Mouse (Mus musculus) ES-E14 (cell line): ENCODE results near the gene Mea1. TPM values are rescaled to one million over a fixed set of nuclear protein-coding genes. Genes with fewer than 3 reads are reported as not detected.
A peak's percentile ranks its signal among the peaks of the same experiment; 100 is the strongest.

Source experiments
- DNase-seq: peaks from one replicate; pipeline ENCODE4 v3.0.0-alpha.2; 2013; ENCODE audit warnings: low read depth, low spot score
- H3K27ac ChIP-seq: 2 replicates; pipeline ENCODE4 v1.5.1; 2012; ENCODE audit warnings: low read depth, mild to moderate bottlenecking, low read length, moderate library complexity, mixed read lengths; ENCODE audit not compliant: poor library complexity, insufficient read depth, severe bottlenecking
- H3K36me3 ChIP-seq: 2 replicates; pipeline ENCODE4 v1.6.1; 2012; ENCODE audit warnings: mild to moderate bottlenecking, low read length, moderate library complexity, mixed read lengths; ENCODE audit not compliant: control insufficient read depth, poor library complexity, insufficient read depth, severe bottlenecking
- H3K4me1 ChIP-seq, 2 experiments: fragments of 150-350 bp in 1 of 2; sonication (generic) in 1 of 2; 2 replicates each; pipeline ENCODE4 v1.6.1; 2012; ENCODE audit warnings: low read length in 2 of 2, mild to moderate bottlenecking in 1 of 2, mixed read lengths in 1 of 2; ENCODE audit not compliant: control insufficient read depth in 2 of 2, insufficient read depth in 2 of 2, poor library complexity in 1 of 2
- H3K4me3 ChIP-seq, 2 experiments: fragments of 150-350 bp in 1 of 2; sonication (generic) in 1 of 2; 2 replicates each; pipeline ENCODE4 v1.5.1; 2012; ENCODE audit warnings: low read length in 2 of 2, low read depth in 1 of 2, mild to moderate bottlenecking in 1 of 2, mixed read lengths in 1 of 2; ENCODE audit not compliant: insufficient read depth in 1 of 2, poor library complexity in 1 of 2, severe bottlenecking in 1 of 2
- H3K9ac ChIP-seq: 2 replicates; pipeline ENCODE4 v1.6.1; 2012; ENCODE audit warnings: low read depth, mild to moderate bottlenecking, low read length, mixed read lengths; ENCODE audit not compliant: poor library complexity, insufficient read depth, severe bottlenecking
- H3K9me3 ChIP-seq: fragments of 150-350 bp; sonication (generic); 2 replicates; pipeline ENCODE4 v1.6.1; 2012; ENCODE audit warnings: low read depth, mild to moderate bottlenecking, low read length; ENCODE audit not compliant: control insufficient read depth, insufficient read depth
- CHD2 ChIP-seq: IDR thresholded peaks from 2 replicates; pipeline ENCODE4 v1.6.1; 2014; ENCODE audit warnings: mild to moderate bottlenecking, low read depth, low read length, inconsistent platforms
- HCFC1 ChIP-seq: IDR thresholded peaks from 2 replicates; pipeline ENCODE4 v1.6.1; 2012; ENCODE audit warnings: low read length, inconsistent platforms, borderline replicate concordance; ENCODE audit not compliant: insufficient read depth
- MAFK ChIP-seq: IDR thresholded peaks from 2 replicates; pipeline ENCODE4 v1.6.1; 2014; ENCODE audit warnings: mild to moderate bottlenecking, low read depth, low read length, inconsistent platforms; ENCODE audit not compliant: insufficient read depth
- ZC3H11A ChIP-seq: IDR thresholded peaks from 2 replicates; pipeline ENCODE4 v1.6.1; 2012; ENCODE audit warnings: low read depth, mild to moderate bottlenecking, inconsistent platforms, low read length, borderline replicate concordance
- ZNF384 ChIP-seq: IDR thresholded peaks from 2 replicates; pipeline ENCODE4 v1.6.1; 2012; ENCODE audit warnings: low read depth, low read length, inconsistent platforms
- in situ Hi-C, 2 experiments: fragments of 600-800 bp; cut with MboI; formaldehyde crosslinking; loops; one replicate each; pipeline ENCODE4 v1.15.1; 2025; ENCODE audit warnings: low sequenced_read_pairs in 2 of 2, inconsistent platforms in 1 of 2; ENCODE audit not compliant: unreplicated experiment in 2 of 2
- total RNA-seq: library from RNA; depleted of rRNA; stranded (reverse); fragments of 300-350 nt; gene quantifications from 2 replicates; pipeline ENCODE4 v1.2.3, GENCODE M21; 2012

Mea1 gene
- total RNA-seq, 1 experiment: 77.5 TPM

GRCm38 (mm10) chr17:46642060-46642459 is 36.5 kb upstream of the Mea1 start:
- DNase-seq: no peak
- H3K36me3 ChIP-seq: no peaks in the 10 kb centered on the region
- H3K4me3 ChIP-seq: peak overlapping the region in 1 of 2 experiments; percentile 16; a peak in 1 of 4 replicates
- peak overlapping the region; percentile 24; the same call in 1 of the 2 replicates for H3K9ac ChIP-seq
- H3K4me1 ChIP-seq: peaks cover 4 to 14% of the 10 kb centered on the region in 2 experiments; a peak in 1 of 4 replicates
- no peaks in the 10 kb centered on the region for H3K9me3 ChIP-seq
- H3K27ac ChIP-seq: no peak overlapping the region
- no peak for TF ChIP-seq ZNF384
- no peak for TF ChIP-seq MAFK
- no peak for TF ChIP-seq CHD2
- no peak for TF ChIP-seq ZC3H11A
- TF ChIP-seq HCFC1: no peak
- in situ Hi-C loops: no loop called here

GRCm38 (mm10) chr17:46644152-46644805 is 34.3 kb upstream of the Mea1 start:
- Histone ChIP-seq H3K36me3 (peaks cover 9% of the 10 kb centered on the region; the same call in 1 of the 2 replicates), H3K4me3 (no peak overlapping the region), H3K9ac (no peak overlapping the region), H3K9me3 (no peaks in the 10 kb centered on the region), H3K4me1 (peaks cover 4 to 12% of the 10 kb centered on the region in 2 experiments; a peak in 1 of 4 replicates), H3K27ac (no peak overlapping the region)
- in situ Hi-C loops: no loop called here
- DNase-seq: no peak
- TF ChIP-seq HCFC1 (no peak), ZNF384 (no peak), ZC3H11A (no peak), MAFK (no peak), CHD2 (no peak)

GRCm38 (mm10) chr17:46644916-46645475 is 33.6 kb upstream of the Mea1 start:
- Histone ChIP-seq H3K4me3 (peak overlapping the region; percentile 71 to 80), H3K4me1 (peaks cover 4 to 10% of the 10 kb centered on the region in 2 experiments; a peak in 1 of 4 replicates), H3K27ac (no peak overlapping the region), H3K9me3 (no peaks in the 10 kb centered on the region), H3K36me3 (peaks cover 13% of the 10 kb centered on the region; the same call in 1 of the 2 replicates), H3K9ac (peak overlapping the region; percentile 45)
- in situ Hi-C loops: no loop called here
- TF ChIP-seq CHD2: no peak
- TF ChIP-seq MAFK: no peak
- no peak for TF ChIP-seq HCFC1
- no peak for DNase-seq

- peak within 1 kb of the TSS; percentile 87 for H3K27ac ChIP-seq
- no peak for TF ChIP-seq ZC3H11A
- peak; percentile 86 for TF ChIP-seq HCFC1
- TF ChIP-seq ZNF384: no peak
- no peak for TF ChIP-seq CHD2
- no peak for TF ChIP-seq MAFK
- H3K4me3 ChIP-seq: peak within 1 kb of the TSS; percentile 86 to 100
- peak; percentile 98 for DNase-seq
- peaks cover 13% of the 10 kb centered on the region; the same call in 1 of the 2 replicates for H3K36me3 ChIP-seq
- in situ Hi-C loops: no loop called here
- peaks cover 4 to 10% of the 10 kb centered on the region in 2 experiments; a peak in 1 of 4 replicates for H3K4me1 ChIP-seq
- H3K9ac ChIP-seq: peak within 1 kb of the TSS; percentile 100
- no peaks in the 10 kb centered on the region for H3K9me3 ChIP-seq
These were observed 32.9 kb upstream of the Mea1 start, which contains the start of the genes Klc4 and Mrpl2 for GRCm38 (mm10) chr17:46645561-46646321. Klc4 (minus strand) TSS chr17:46646022. Mrpl2 (plus strand) TSS chr17:46646229.
